Mouse (Mus musculus) hindbrain, embryonic 12.5 days (tissue): ENCODE measurements around the gene Slc4a8. TPM values are rescaled to one million over a fixed set of nuclear protein-coding genes. Genes with fewer than 3 reads are reported as not detected.
"Not testable (repeated sequence)": the region's sequence is repeated elsewhere in the genome, so short reads cannot be mapped to it uniquely, and the experiment has no call there.

Experiments
- ATAC-seq: fragments of 200-750 bp; cut with Nextera tagmentation; 2 replicates; pipeline ENCODE4 v1.8.0; 2017; ENCODE audit warnings: moderate TSS enrichment; ENCODE audit not compliant: low FRiP score
- H3K27ac ChIP-seq: fragments of 300-500 bp; sonication (generic); 2 replicates; pipeline ENCODE4 v1.5.1; 2016; ENCODE audit warnings: mild to moderate bottlenecking
- H3K27me3 ChIP-seq: fragments of 300-500 bp; sonication (generic); 2 replicates; pipeline ENCODE4 v1.6.1; 2016; ENCODE audit warnings: mild to moderate bottlenecking
- H3K36me3 ChIP-seq: fragments of 300-500 bp; sonication (generic); 2 replicates; pipeline ENCODE4 v1.6.1; 2016; ENCODE audit warnings: mild to moderate bottlenecking
- H3K4me1 ChIP-seq: fragments of 300-500 bp; sonication (generic); 2 replicates; pipeline ENCODE4 v1.6.1; 2016
- H3K4me2 ChIP-seq: fragments of 300-500 bp; sonication (generic); replicated peaks from 2 replicates; pipeline ENCODE4 v1.6.1; 2016; ENCODE audit warnings: mild to moderate bottlenecking
- H3K4me3 ChIP-seq: fragments of 300-500 bp; sonication (generic); 2 replicates; pipeline ENCODE4 v1.5.1; 2016; ENCODE audit warnings: mild to moderate bottlenecking
- H3K9ac ChIP-seq: fragments of 300-500 bp; sonication (generic); 2 replicates; pipeline ENCODE4 v1.6.1; 2016; ENCODE audit warnings: mild to moderate bottlenecking, moderate library complexity
- H3K9me3 ChIP-seq: fragments of 300-500 bp; sonication (generic); replicated peaks from 2 replicates; pipeline ENCODE4 v1.6.1; 2016; ENCODE audit warnings: mild to moderate bottlenecking
- WGBS: fragments of 180-500 bp; shearing (Covaris S2); methylation state at CpG from one replicate; pipeline ENCODE4 v1.1.7; 2016; 5-methylcytosine and 5-hydroxymethylcytosine counted together
- polyA plus RNA-seq: library from polyadenylated mRNA; unstranded; fragments of >200 nt; fragmentation: Nextera tagmentation; extraction: Ambion mirVana; gene quantifications from 2 replicates; pipeline ENCODE4 v1.2.1, GENCODE M21; 2016

Gene Slc4a8
- polyA plus RNA-seq, 1 experiment from 2014 or later: 17.9 TPM

- 56% methylated on average over 8 of the region's 8 CpGs for WGBS
- ATAC-seq: no peak
- H3K4me1 ChIP-seq: peaks cover 19% of the 10 kb centered on the region
These were observed 1.1 kb downstream of the Slc4a8 start for GRCm38 (mm10) chr15:100762649-100763048.

GRCm38 (mm10) chr15:100764163-100764951 lies 2.8 kb downstream of the Slc4a8 start:
- no peak for ATAC-seq
- peaks cover 10% of the 10 kb centered on the region; the same call in 1 of the 2 replicates for H3K36me3 ChIP-seq
- no peaks in the 10 kb centered on the region for H3K9me3 ChIP-seq
- no peaks in the 10 kb centered on the region for H3K27me3 ChIP-seq
- peaks cover 19% of the 10 kb centered on the region for H3K4me1 ChIP-seq
- H3K9ac ChIP-seq: no peak overlapping the region
- 84% methylated on average over 16 of the region's 16 CpGs for WGBS
- H3K4me2 ChIP-seq: no peak overlapping the region
- H3K4me3 ChIP-seq: no peak overlapping the region
- H3K27ac ChIP-seq: no peak overlapping the region

More at GRCm38 (mm10) chr15:100762649-100763048, 1.1 kb downstream of the Slc4a8 start:
- Histone ChIP-seq H3K36me3 (no peaks in the 10 kb centered on the region), H3K4me2 (peak overlapping the region; percentile 73), H3K9ac (peak overlapping the region; percentile 71; the same call in 1 of the 2 replicates), H3K4me3 (peak overlapping the region; percentile 61), H3K9me3 (no peaks in the 10 kb centered on the region), H3K27ac (peak overlapping the region; percentile 92; the same call in 1 of the 2 replicates), H3K27me3 (no peaks in the 10 kb centered on the region)

GRCm38 (mm10) chr15:100766826-100767225 lies 5.3 kb downstream of the Slc4a8 start:
- WGBS: 71% methylated on average over 9 of the region's 9 CpGs
- no peak overlapping the region for H3K9ac ChIP-seq
- peaks cover 22% of the 10 kb centered on the region; the same call in 1 of the 2 replicates for H3K36me3 ChIP-seq
- no peaks in the 10 kb centered on the region for H3K9me3 ChIP-seq
- no peak overlapping the region for H3K4me2 ChIP-seq
- no peak for ATAC-seq
- no peaks in the 10 kb centered on the region for H3K27me3 ChIP-seq
- peaks cover 9% of the 10 kb centered on the region for H3K4me1 ChIP-seq
- no peak overlapping the region for H3K4me3 ChIP-seq
- H3K27ac ChIP-seq: no peak overlapping the region

GRCm38 (mm10) chr15:100767851-100768250 lies 6.3 kb downstream of the Slc4a8 start:
- 90% methylated on average over 13 of the region's 13 CpGs for WGBS

GRCm38 (mm10) chr15:100769023-100769422 lies 7.5 kb downstream of the Slc4a8 start:
- not testable (repeated sequence) for H3K4me2 ChIP-seq, H3K9ac ChIP-seq, H3K9me3 ChIP-seq, H3K27ac ChIP-seq, H3K27me3 ChIP-seq, H3K4me3 ChIP-seq, ATAC-seq, H3K4me1 ChIP-seq
- H3K36me3 ChIP-seq: peaks cover 22% of the 10 kb centered on the region; the same call in 1 of the 2 replicates
- 94% methylated on average over 4 of the region's 4 CpGs for WGBS

More at GRCm38 (mm10) chr15:100767851-100768250, 6.3 kb downstream of the Slc4a8 start:
- Histone ChIP-seq H3K4me1 (peaks cover 5% of the 10 kb centered on the region), H3K27ac (no peak overlapping the region), H3K4me2 (no peak overlapping the region), H3K4me3 (no peak overlapping the region), H3K36me3 (peaks cover 22% of the 10 kb centered on the region; the same call in 1 of the 2 replicates), H3K9me3 (no peaks in the 10 kb centered on the region), H3K9ac (no peak overlapping the region), H3K27me3 (no peaks in the 10 kb centered on the region)
- ATAC-seq: no peak

GRCm38 (mm10) chr15:100770338-100770737 lies 8.8 kb downstream of the Slc4a8 start:
- peaks cover 4% of the 10 kb centered on the region for H3K4me1 ChIP-seq
- 96% methylated on average over 5 of the region's 5 CpGs for WGBS
- H3K9ac ChIP-seq: no peak overlapping the region
- H3K27ac ChIP-seq: no peak overlapping the region
- H3K27me3 ChIP-seq: no peaks in the 10 kb centered on the region
- H3K4me2 ChIP-seq: no peak overlapping the region
- no peak for ATAC-seq
- no peaks in the 10 kb centered on the region for H3K9me3 ChIP-seq
- H3K36me3 ChIP-seq: peaks cover 22% of the 10 kb centered on the region; the same call in 1 of the 2 replicates
- no peak overlapping the region for H3K4me3 ChIP-seq

GRCm38 (mm10) chr15:100772685-100773084 lies 11.1 kb downstream of the Slc4a8 start:
- WGBS: 91% methylated on average over 4 of the region's 4 CpGs
- Histone ChIP-seq H3K27me3 (no peaks in the 10 kb centered on the region), H3K4me2 (no peak overlapping the region), H3K4me3 (no peak overlapping the region), H3K9me3 (no peaks in the 10 kb centered on the region), H3K36me3 (peaks cover 22% of the 10 kb centered on the region; the same call in 1 of the 2 replicates), H3K27ac (no peak overlapping the region), H3K9ac (no peak overlapping the region), H3K4me1 (peaks cover 14% of the 10 kb centered on the region)
- ATAC-seq: no peak

- peaks cover 16% of the 10 kb centered on the region for H3K4me1 ChIP-seq
- 97% methylated on average over 6 of the region's 6 CpGs for WGBS
- peaks cover 13% of the 10 kb centered on the region; the same call in 1 of the 2 replicates for H3K36me3 ChIP-seq
- not testable (repeated sequence) for H3K27me3 ChIP-seq, H3K4me3 ChIP-seq, H3K4me2 ChIP-seq, H3K9me3 ChIP-seq, H3K27ac ChIP-seq, H3K9ac ChIP-seq, ATAC-seq
These were observed 12.3 kb downstream of the Slc4a8 start for GRCm38 (mm10) chr15:100773859-100774258.

GRCm38 (mm10) chr15:100775189-100776166 lies 13.9 kb downstream of the Slc4a8 start:
- peak overlapping the region; percentile 18; the same call in 1 of the 2 replicates for H3K27ac ChIP-seq
- H3K36me3 ChIP-seq: 0 out of 2 replicates have a peak, but pooled peaks cover 4% of the 10 kb centered on the region
- peaks cover 24% of the 10 kb centered on the region for H3K4me1 ChIP-seq
- H3K27me3 ChIP-seq: no peaks in the 10 kb centered on the region
- ATAC-seq: no peak
- no peaks in the 10 kb centered on the region for H3K9me3 ChIP-seq
- H3K4me3 ChIP-seq: no peak overlapping the region
- 61% methylated on average over 19 of the region's 19 CpGs for WGBS
- no peak overlapping the region for H3K4me2 ChIP-seq
- H3K9ac ChIP-seq: no peak overlapping the region; the same call in 1 of the 2 replicates

GRCm38 (mm10) chr15:100776424-100776823 lies 14.9 kb downstream of the Slc4a8 start:
- ATAC-seq: no peak
- H3K27ac ChIP-seq: no peak overlapping the region
- 90% methylated on average over 3 of the region's 3 CpGs for WGBS
- no peak overlapping the region for H3K4me2 ChIP-seq
- H3K9me3 ChIP-seq: no peaks in the 10 kb centered on the region
- no peaks in the 10 kb centered on the region for H3K27me3 ChIP-seq
- peaks cover 24% of the 10 kb centered on the region for H3K4me1 ChIP-seq
- no peaks in the 10 kb centered on the region for H3K36me3 ChIP-seq
- no peak overlapping the region for H3K4me3 ChIP-seq
- H3K9ac ChIP-seq: no peak overlapping the region

GRCm38 (mm10) chr15:100777020-100778016 lies 15.8 kb downstream of the Slc4a8 start:
- ATAC-seq: no peak
- H3K27me3 ChIP-seq: no peaks in the 10 kb centered on the region
- H3K4me3 ChIP-seq: no peak overlapping the region
- no peak overlapping the region for H3K9ac ChIP-seq
- no peak overlapping the region for H3K4me2 ChIP-seq
- H3K9me3 ChIP-seq: no peaks in the 10 kb centered on the region
- WGBS: 66% methylated on average over 32 of the region's 32 CpGs
- H3K27ac ChIP-seq: peak overlapping the region; percentile 45
- peaks cover 24% of the 10 kb centered on the region for H3K4me1 ChIP-seq
- H3K36me3 ChIP-seq: no peaks in the 10 kb centered on the region
